Mouse (Mus musculus): Measurements from ENCODE around the gene Ddc.

The Ddc gene

GRCm38 (mm10) chr11:11897645-11898357 is at the start of gene Ddc:
Gene Ddc (minus strand): TSS chr11:11898144.
- in situ Hi-C loops (cut with MboI, MseI) = no loop called here

GRCm38 (mm10) chr11:11945766-11946165 is 47.8 kb upstream of the Ddc start:
- in situ Hi-C loops (cut with MboI, MseI) = no loop called here

GRCm38 (mm10) chr11:11944814-11945213 is 46.9 kb upstream of the Ddc start:
- in situ Hi-C loops (cut with MboI, MseI) = no loop called here

GRCm38 (mm10) chr11:11944082-11944349 is 46.1 kb upstream of the Ddc start:
- in situ Hi-C loops (cut with MboI, MseI) = no loop called here

- in situ Hi-C loops (cut with MboI, MseI) = no loop called here
These were observed 45.5 kb upstream of the Ddc start for GRCm38 (mm10) chr11:11943240-11944081.

GRCm38 (mm10) chr11:11942320-11943217 is 44.6 kb upstream of the Ddc start:
- in situ Hi-C loops (cut with MboI, MseI) = no loop called here

GRCm38 (mm10) chr11:11940833-11941681 is 43.1 kb upstream of the Ddc start:
- in situ Hi-C loops (cut with MboI, MseI) = no loop called here

- in situ Hi-C loops (cut with MboI, MseI) = no loop called here
These were observed 41.7 kb upstream of the Ddc start for GRCm38 (mm10) chr11:11939611-11940010.

- in situ Hi-C loops (cut with MboI, MseI) = no loop called here
These were observed 40.6 kb upstream of the Ddc start for GRCm38 (mm10) chr11:11938591-11938990.

GRCm38 (mm10) chr11:11937340-11938030 is 39.5 kb upstream of the Ddc start:
- in situ Hi-C loops (cut with MboI, MseI) = no loop called here

- in situ Hi-C loops (cut with MboI, MseI) = no loop called here
These were observed 36.9 kb upstream of the Ddc start for GRCm38 (mm10) chr11:11934808-11935207.

- in situ Hi-C loops (cut with MboI, MseI) = no loop called here
These were observed 34.3 kb upstream of the Ddc start for GRCm38 (mm10) chr11:11932102-11932789.

- in situ Hi-C loops (cut with MboI, MseI) = no loop called here
These were observed 33.7 kb upstream of the Ddc start for GRCm38 (mm10) chr11:11931688-11932087.

- in situ Hi-C loops (cut with MboI, MseI) = no loop called here
These were observed 32.6 kb upstream of the Ddc start for GRCm38 (mm10) chr11:11930527-11930926.

GRCm38 (mm10) chr11:11929059-11929458 is 31.1 kb upstream of the Ddc start:
- in situ Hi-C loops (cut with MboI, MseI) = no loop called here

GRCm38 (mm10) chr11:11928586-11928985 is 30.6 kb upstream of the Ddc start:
- in situ Hi-C loops (cut with MboI, MseI) = no loop called here

GRCm38 (mm10) chr11:11923900-11924299 is 26.0 kb upstream of the Ddc start:
- in situ Hi-C loops (cut with MboI, MseI) = no loop called here

GRCm38 (mm10) chr11:11923345-11923744 is 25.4 kb upstream of the Ddc start:
- in situ Hi-C loops (cut with MboI, MseI) = no loop called here

GRCm38 (mm10) chr11:11922106-11922505 is 24.2 kb upstream of the Ddc start:
- in situ Hi-C loops (cut with MboI, MseI) = no loop called here

Measured in T-helper 17 cell (primary cell).